Mouse (Mus musculus): ENCODE results near the gene Gm765. TPM values are rescaled to one million over a fixed set of nuclear protein-coding genes. Genes with fewer than 3 reads are reported as not detected.

The Gm765 gene
- polyA plus RNA-seq, 1 experiment, result not detected

DNA sequence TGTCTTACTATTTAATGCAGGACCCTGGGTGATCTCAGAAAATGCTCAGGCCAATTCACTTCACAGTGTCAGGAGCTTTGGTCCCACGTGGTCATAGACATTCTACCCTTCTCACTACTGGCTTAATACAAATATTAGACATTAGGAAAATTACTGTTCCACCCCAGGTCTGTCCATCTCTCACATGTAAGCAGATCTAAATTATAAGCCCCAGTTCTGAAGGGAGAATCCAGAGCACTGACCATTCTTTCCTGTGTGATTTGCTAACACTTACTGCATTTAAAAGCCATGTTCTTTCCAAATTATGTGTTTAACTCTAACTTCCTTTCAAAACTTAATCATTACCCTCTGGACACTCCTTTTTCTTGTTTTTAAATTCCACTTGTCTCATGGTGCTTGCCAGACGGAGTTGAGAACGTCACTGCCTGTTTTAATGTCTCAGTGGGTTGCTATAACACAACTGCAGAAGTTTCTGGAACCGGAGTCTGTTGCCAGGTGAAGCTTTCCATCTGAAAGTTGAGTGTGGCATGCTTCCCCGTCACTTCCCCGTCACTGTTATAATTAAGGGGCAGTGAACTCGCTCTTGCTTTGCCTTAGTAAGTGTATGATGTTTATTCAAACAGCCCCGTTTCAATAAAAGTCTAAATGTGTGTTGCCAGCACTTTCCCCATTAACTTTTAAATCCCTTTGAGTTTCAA, 151.7 kb downstream of the Gm765 start:
- Histone ChIP-seq H3K4me1 (ENCODE audit: control insufficient read depth, insufficient read depth, low read length) (no peaks in the 10 kb centered on the region), H3K27ac (ENCODE audit: insufficient read depth, low read depth, low read length) (no peak overlapping the region), H3K4me3 (ENCODE audit: insufficient read depth, low read depth, low read length) (no peak overlapping the region)
- TF ChIP-seq CTCF (IDR thresholded peaks at IDR 0.05; ENCODE audit: insufficient read depth, low read depth, low read length), result no peak
- no peak for TF ChIP-seq POLR2A (IDR thresholded peaks at IDR 0.05; ENCODE audit: insufficient read depth, low read depth, low read length)
- 52% methylated on average over 8 of the region's 8 CpGs for WGBS
